Mouse (Mus musculus) midbrain, embryonic 16.5 days (tissue): Measurements from ENCODE around the gene Alg5. TPM values are rescaled to one million over a fixed set of nuclear protein-coding genes. Genes with fewer than 3 reads are reported as not detected.

ENCODE experiments used
- ATAC-seq: fragments of 200-750 bp; cut with Nextera tagmentation; 2 replicates; pipeline ENCODE4 v1.8.0; 2017; ENCODE audit warnings: moderate TSS enrichment
- H3K27ac ChIP-seq: fragments of 300-500 bp; sonication (generic); 2 replicates; pipeline ENCODE4 v1.5.1; 2014; ENCODE audit warnings: mild to moderate bottlenecking, low read length, mixed read lengths
- H3K27me3 ChIP-seq: fragments of 300-500 bp; sonication (generic); 2 replicates; pipeline ENCODE4 v1.6.1; 2014; ENCODE audit warnings: low read depth, low read length, mixed read lengths; ENCODE audit not compliant: control insufficient read depth, insufficient read depth
- H3K36me3 ChIP-seq: fragments of 300-500 bp; sonication (generic); 2 replicates; pipeline ENCODE4 v1.6.1; 2014; ENCODE audit warnings: mild to moderate bottlenecking, low read length, moderate library complexity, mixed read lengths; ENCODE audit not compliant: control insufficient read depth, insufficient read depth
- H3K4me1 ChIP-seq: fragments of 300-500 bp; sonication (generic); 2 replicates; pipeline ENCODE4 v1.6.1; 2014; ENCODE audit warnings: mild to moderate bottlenecking, low read length, mixed read lengths; ENCODE audit not compliant: control insufficient read depth, insufficient read depth
- H3K4me2 ChIP-seq: fragments of 300-500 bp; sonication (generic); 2 replicates; pipeline ENCODE4 v1.6.1; 2014; ENCODE audit warnings: mild to moderate bottlenecking, low read length, mixed read lengths
- H3K4me3 ChIP-seq: fragments of 300-500 bp; sonication (generic); 2 replicates; pipeline ENCODE4 v1.5.1; 2014; ENCODE audit warnings: low read depth, mild to moderate bottlenecking, low read length, moderate library complexity, mixed read lengths
- H3K9ac ChIP-seq: fragments of 300-500 bp; sonication (generic); 2 replicates; pipeline ENCODE4 v1.6.1; 2014; ENCODE audit warnings: low read depth, low read length, mixed read lengths
- H3K9me3 ChIP-seq: fragments of 300-500 bp; sonication (generic); replicated peaks from 2 replicates; pipeline ENCODE4 v1.6.1; 2014; ENCODE audit warnings: mild to moderate bottlenecking, low read length, mixed read lengths; ENCODE audit not compliant: control insufficient read depth, poor library complexity, severe bottlenecking
- WGBS: fragments of 180-500 bp; shearing (Covaris S2); extraction: QIAGEN DNeasy Blood & Tissue Kit; methylation state at CpG from one replicate; pipeline ENCODE4 v1.1.7; 2014; 5-methylcytosine and 5-hydroxymethylcytosine counted together
- polyA plus RNA-seq: library from polyadenylated mRNA; unstranded; fragments of >200 nt; fragmentation: Nextera tagmentation; extraction: Ambion mirVana; gene quantifications from 2 replicates; pipeline ENCODE4 v1.2.1, GENCODE M21; 2015

Alg5 gene
- polyA plus RNA-seq, 1 experiment from 2014 or later = 50.0 TPM

DNA sequence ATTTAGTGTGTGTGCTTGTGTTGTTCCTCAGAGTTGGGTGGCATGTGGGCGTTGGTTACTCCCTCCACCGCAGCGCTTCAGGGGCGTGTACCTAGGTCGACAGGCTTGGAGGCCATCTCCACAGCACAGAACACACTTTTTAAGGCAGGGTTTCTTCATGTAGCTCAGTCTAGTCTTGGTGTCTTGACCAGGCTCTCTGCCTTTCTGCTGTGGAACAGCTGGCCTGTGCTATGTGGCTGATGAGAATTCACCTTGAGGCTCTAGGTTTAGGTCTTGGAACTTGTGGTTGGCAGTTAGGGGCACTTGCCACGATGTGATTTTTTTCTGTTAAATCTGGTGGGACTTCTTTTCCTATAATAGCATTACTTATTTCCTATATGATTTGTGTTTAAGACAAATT is 21.1 kb upstream of the Alg5 start, which contains the start of gene Gm21958:
Gm21958 (minus strand) TSS at position 101 of the 400 bp plus-strand sequence.
- Histone ChIP-seq H3K4me1 (no peaks in the 10 kb centered on the region), H3K27me3 (no peaks in the 10 kb centered on the region), H3K4me3 (no peak within 1 kb of the TSS), H3K36me3 (peaks cover 41% of the 10 kb centered on the region), H3K9me3 (no peaks in the 10 kb centered on the region), H3K4me2 (no peak within 1 kb of the TSS), H3K9ac (no peak within 1 kb of the TSS), H3K27ac (no peak within 1 kb of the TSS)
- ATAC-seq = no peak
- 95% methylated on average over 6 of the region's 6 CpGs for WGBS

DNA sequence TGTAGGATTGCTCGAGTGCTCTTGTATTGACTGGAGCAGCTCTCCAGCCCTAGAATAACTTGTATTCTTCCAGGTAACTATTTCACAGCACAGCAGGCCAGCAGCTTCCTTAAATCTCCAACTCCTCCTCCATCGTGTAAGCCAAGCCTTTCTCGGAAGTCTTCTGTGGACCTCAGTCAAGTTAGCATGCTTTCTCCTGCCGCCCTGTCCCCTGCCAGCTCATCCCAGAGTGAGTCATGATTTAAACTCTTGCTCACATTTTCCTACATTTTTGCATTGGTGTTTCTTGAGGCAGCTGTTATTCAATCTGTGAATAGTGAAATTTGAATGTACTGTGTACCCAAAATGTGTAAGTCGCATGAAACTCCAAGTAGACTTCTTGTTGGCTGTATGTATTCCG is 19.9 kb upstream of the Alg5 start:
- H3K4me2 ChIP-seq = no peak overlapping the region
- H3K4me1 ChIP-seq = no peaks in the 10 kb centered on the region
- peaks cover 32% of the 10 kb centered on the region for H3K36me3 ChIP-seq
- no peak for ATAC-seq
- no peak overlapping the region for H3K4me3 ChIP-seq
- no peaks in the 10 kb centered on the region for H3K27me3 ChIP-seq
- no peaks in the 10 kb centered on the region for H3K9me3 ChIP-seq
- H3K9ac ChIP-seq = no peak overlapping the region
- WGBS = 96% methylated on average over 6 of the region's 6 CpGs
- H3K27ac ChIP-seq = no peak overlapping the region

DNA sequence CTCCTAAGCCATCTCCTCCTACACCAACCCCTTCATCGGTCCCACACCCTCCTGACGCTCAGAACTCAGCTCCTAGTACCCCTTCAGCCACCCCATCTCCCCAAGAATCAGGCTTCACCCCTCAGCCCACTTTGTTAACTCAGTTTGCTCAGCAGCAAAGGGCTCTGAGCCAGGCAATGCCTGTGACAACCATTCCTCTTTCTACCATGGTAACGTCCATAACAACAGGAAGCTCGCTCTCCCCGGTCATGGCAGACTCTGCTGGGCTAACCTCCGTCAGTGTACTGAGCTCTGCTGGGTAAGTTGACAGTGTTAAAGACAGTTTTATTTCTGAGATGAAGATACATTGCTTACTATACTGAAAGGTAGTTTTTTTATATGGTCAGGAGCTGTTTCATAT is 18.0 kb upstream of the Alg5 start:
- no peaks in the 10 kb centered on the region for H3K9me3 ChIP-seq
- no peaks in the 10 kb centered on the region for H3K4me1 ChIP-seq
- H3K9ac ChIP-seq = no peak overlapping the region
- no peak overlapping the region for H3K27ac ChIP-seq
- ATAC-seq = no peak
- H3K27me3 ChIP-seq = no peaks in the 10 kb centered on the region
- H3K36me3 ChIP-seq = peaks cover 27% of the 10 kb centered on the region
- no peak overlapping the region for H3K4me2 ChIP-seq
- WGBS = 77% methylated on average over 6 of the region's 6 CpGs
- H3K4me3 ChIP-seq = no peak overlapping the region

DNA sequence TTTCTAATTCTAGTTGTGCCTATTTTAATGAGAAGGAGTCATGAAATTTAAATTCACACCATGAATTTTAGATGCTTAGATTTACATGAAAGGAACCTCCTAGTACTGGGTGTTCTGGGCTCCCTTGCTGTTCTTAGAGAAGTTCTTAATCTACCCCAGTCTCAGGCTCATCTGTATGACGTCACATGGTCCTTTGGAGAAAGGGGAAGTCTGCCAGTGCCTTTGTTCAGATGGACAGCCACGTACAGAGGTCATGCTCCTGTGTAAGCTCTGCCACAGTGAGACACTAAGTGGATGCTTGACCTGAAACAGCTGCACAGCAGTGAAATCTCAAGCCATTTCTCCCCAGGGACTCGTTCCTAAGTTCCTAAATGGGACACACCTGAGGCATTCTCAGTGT is 16.4 kb upstream of the Alg5 start:
- no peak overlapping the region for H3K4me2 ChIP-seq
- H3K36me3 ChIP-seq = peaks cover 24% of the 10 kb centered on the region
- no peak overlapping the region for H3K4me3 ChIP-seq
- ATAC-seq = no peak
- no peak overlapping the region for H3K9ac ChIP-seq
- no peaks in the 10 kb centered on the region for H3K27me3 ChIP-seq
- no peaks in the 10 kb centered on the region for H3K9me3 ChIP-seq
- WGBS = 50% methylated on average over 3 of the region's 3 CpGs
- H3K4me1 ChIP-seq = no peaks in the 10 kb centered on the region
- no peak overlapping the region for H3K27ac ChIP-seq

DNA sequence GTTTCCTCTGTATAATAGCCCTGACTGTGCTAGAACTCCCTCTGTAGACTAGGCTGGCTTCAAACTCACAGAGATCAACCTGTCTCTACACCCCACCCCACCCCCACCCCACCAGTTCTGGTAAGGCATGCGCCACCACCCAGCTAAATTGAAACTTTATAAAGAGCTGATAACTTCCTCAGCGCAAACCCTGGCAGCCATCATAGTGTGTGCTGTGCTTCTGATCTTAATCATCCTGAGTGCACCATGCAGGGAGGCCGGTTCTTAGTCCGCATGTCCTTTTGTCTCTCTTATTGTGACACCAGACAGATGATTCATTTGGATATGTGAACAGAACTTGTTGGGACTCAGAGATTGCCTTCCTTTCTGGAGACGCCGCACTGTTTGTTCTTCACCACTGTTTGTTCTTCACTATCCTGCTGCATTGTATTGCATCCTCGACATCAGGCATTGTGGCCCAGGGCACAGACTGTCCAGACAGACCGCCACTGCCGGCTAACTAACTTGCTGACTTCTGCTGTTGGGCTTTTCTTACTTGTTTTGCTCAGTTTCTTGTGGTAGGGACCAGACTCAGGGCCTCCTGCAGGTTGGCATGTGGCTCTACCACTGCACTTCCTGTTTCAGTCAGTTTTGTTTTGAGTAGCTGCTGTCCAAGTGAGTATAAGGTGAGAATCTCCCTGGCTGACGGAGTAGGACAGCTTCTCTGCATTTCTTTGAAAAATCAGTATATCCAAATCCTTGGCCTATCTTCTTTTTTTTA is 11.4 kb upstream of the Alg5 start:
- H3K4me2 ChIP-seq = no peak overlapping the region
- H3K9ac ChIP-seq = no peak overlapping the region
- no peak for ATAC-seq
- WGBS = 88% methylated on average over 10 of the region's 10 CpGs
- no peaks in the 10 kb centered on the region for H3K27me3 ChIP-seq
- no peaks in the 10 kb centered on the region for H3K4me1 ChIP-seq
- no peaks in the 10 kb centered on the region for H3K9me3 ChIP-seq
- no peak overlapping the region for H3K4me3 ChIP-seq
- no peak overlapping the region for H3K27ac ChIP-seq
- H3K36me3 ChIP-seq = peaks cover 14% of the 10 kb centered on the region

DNA sequence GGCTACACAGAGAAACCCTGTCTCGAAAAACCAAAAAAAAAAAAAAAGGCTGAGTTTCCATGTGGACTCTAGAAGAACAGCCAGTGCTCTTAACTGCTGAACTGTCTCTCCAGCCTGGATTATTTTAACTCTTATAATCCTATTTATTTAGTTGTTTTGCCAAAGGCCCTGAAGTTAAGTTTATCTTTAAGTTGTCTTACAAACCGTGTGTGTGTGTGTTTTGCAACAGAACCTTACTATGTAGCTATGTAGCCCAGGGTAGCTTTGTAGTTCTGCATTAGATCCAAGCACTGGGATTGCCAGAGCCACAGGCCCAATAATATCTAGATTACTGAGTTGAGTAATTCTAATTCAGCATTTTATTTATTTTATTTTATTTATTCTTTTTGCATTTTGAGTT is 10.0 kb upstream of the Alg5 start:
- Histone ChIP-seq H3K27ac (no peak overlapping the region), H3K9ac (no peak overlapping the region), H3K4me3 (no peak overlapping the region), H3K9me3 (no peaks in the 10 kb centered on the region), H3K27me3 (no peaks in the 10 kb centered on the region), H3K4me2 (no peak overlapping the region), H3K36me3 (peaks cover 25% of the 10 kb centered on the region), H3K4me1 (no peaks in the 10 kb centered on the region)
- WGBS = 82% methylated on average over 2 of the region's 2 CpGs
- ATAC-seq = no peak

DNA sequence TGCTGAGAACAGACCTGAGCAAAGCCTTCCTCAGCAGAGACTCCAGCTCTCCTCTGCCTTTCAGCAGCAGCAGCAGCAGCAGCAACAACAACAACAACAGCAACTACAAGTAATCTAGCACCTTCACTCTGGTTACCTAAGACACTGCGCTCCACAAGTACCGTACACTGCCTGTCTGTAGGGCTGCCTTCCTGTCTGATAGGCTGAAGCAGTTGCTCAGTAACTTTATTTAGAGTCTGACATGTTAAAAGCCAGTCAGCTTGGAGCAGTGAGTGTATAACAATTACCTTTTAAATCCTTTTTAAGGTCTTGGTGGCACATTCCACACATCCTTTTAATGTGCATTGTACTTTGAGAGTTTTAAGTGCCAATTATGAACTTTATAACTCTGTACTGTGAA is 7.8 kb upstream of the Alg5 start:
- H3K4me3 ChIP-seq = no peak overlapping the region
- no peak overlapping the region for H3K4me2 ChIP-seq
- no peak overlapping the region for H3K27ac ChIP-seq
- no peak overlapping the region for H3K9ac ChIP-seq
- no peak for ATAC-seq
- H3K27me3 ChIP-seq = no peaks in the 10 kb centered on the region
- H3K9me3 ChIP-seq = no peaks in the 10 kb centered on the region
- no peaks in the 10 kb centered on the region for H3K4me1 ChIP-seq
- WGBS = 95% methylated on average over 2 of the region's 2 CpGs
- peaks cover 23% of the 10 kb centered on the region for H3K36me3 ChIP-seq

DNA sequence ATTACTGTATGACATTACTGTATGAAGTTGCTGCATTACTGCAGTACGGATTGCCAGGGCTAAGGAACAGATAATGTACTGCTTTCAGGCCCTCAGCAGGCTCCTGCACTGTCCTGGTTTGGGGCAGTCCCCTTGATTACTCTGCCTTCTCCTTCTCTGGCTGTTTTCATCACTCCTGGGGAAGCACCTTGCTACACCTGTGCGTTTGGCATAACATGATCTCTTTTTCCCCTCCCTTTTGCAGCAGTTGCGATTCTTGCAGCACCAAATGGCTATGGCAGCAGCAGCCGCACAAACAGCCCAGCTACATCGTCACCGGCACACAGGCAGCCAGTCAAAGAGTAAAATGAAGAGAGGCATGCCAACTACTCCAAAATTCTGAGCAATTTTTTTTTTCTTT is 7.2 kb upstream of the Alg5 start:
- Histone ChIP-seq H3K4me2 (no peak overlapping the region), H3K9ac (no peak overlapping the region), H3K4me1 (no peaks in the 10 kb centered on the region), H3K36me3 (peaks cover 25% of the 10 kb centered on the region), H3K27me3 (no peaks in the 10 kb centered on the region), H3K4me3 (no peak overlapping the region), H3K9me3 (no peaks in the 10 kb centered on the region), H3K27ac (no peak overlapping the region)
- 99% methylated on average over 6 of the region's 6 CpGs for WGBS
- no peak for ATAC-seq

DNA sequence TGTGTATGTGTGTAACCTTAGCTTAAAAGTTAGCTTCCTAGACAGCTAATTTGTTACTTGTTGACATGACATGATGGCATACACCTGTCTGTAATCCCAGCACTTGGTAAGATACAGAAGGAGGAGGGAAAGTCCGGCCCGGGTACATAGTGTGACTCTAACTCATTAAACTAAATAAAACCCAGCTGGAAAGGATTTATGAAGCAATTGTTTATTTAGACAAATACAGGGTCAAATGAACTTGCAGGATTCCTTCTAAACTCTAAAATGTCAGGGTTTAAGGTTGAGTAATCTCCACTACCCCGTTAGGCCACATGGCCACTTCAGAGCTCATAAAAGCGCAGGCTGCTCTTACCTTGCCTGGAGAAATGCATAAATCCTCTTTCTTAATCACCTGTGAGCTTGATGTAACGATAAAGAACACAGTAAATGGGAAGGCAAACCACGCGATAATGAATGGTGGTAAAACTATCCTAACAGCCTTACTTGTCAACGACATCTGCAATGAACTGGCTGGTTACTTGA is 3.7 kb upstream of the Alg5 start:
- no peak overlapping the region for H3K27ac ChIP-seq
- no peak for ATAC-seq
- no peaks in the 10 kb centered on the region for H3K27me3 ChIP-seq
- H3K36me3 ChIP-seq = peaks cover 25% of the 10 kb centered on the region
- H3K4me2 ChIP-seq = no peak overlapping the region
- no peaks in the 10 kb centered on the region for H3K9me3 ChIP-seq
- no peak overlapping the region for H3K9ac ChIP-seq
- WGBS = 90% methylated on average over 8 of the region's 8 CpGs
- peaks cover 13% of the 10 kb centered on the region for H3K4me1 ChIP-seq
- H3K4me3 ChIP-seq = no peak overlapping the region
